Mouse (Mus musculus) kidney, postnatal 0 days (tissue): ENCODE measurements at regions not wholly inside any gene's neighbourhood (a gene's known extent, or its start where the extent isn't known, plus 50 kb on each side); places are given as distances from the start of the nearest gene placed in this dataset.

Experiments
- ATAC-seq: fragments of 200-750 bp; cut with Nextera tagmentation; replicated peaks from 2 replicates; pipeline ENCODE4 v1.8.0; 2017; ENCODE audit warnings: low read depth, moderate number of reproducible peaks, moderate TSS enrichment, moderate library complexity; ENCODE audit not compliant: low FRiP score
- DNase-seq: peaks from one replicate; pipeline ENCODE4 v3.0.0-alpha.2; 2016; ENCODE audit warnings: low spot score
- H3K27ac ChIP-seq: fragments of 300-500 bp; sonication (generic); 2 replicates; pipeline ENCODE4 v1.5.1; 2014; ENCODE audit warnings: mild to moderate bottlenecking
- H3K27me3 ChIP-seq: fragments of 300-500 bp; sonication (generic); 2 replicates; pipeline ENCODE4 v1.6.1; 2014; ENCODE audit warnings: low read length, mixed read lengths; ENCODE audit not compliant: insufficient read depth
- H3K36me3 ChIP-seq: fragments of 300-500 bp; sonication (generic); 2 replicates; pipeline ENCODE4 v1.6.1; 2014; ENCODE audit warnings: low read length, mixed read lengths; ENCODE audit not compliant: insufficient read depth
- H3K4me1 ChIP-seq: fragments of 300-500 bp; sonication (generic); replicated peaks from 2 replicates; pipeline ENCODE4 v1.6.1; 2014; ENCODE audit warnings: antibody characterized with exemption, low read length, mixed read lengths; ENCODE audit not compliant: insufficient read depth
- H3K4me2 ChIP-seq: fragments of 300-500 bp; sonication (generic); 2 replicates; pipeline ENCODE4 v1.6.1; 2014; ENCODE audit warnings: mild to moderate bottlenecking, low read length, moderate library complexity, mixed read lengths
- H3K4me3 ChIP-seq: fragments of 300-500 bp; sonication (generic); replicated peaks from 2 replicates; pipeline ENCODE4 v1.5.1; 2014; ENCODE audit warnings: low read depth, low read length
- H3K9ac ChIP-seq: fragments of 300-500 bp; sonication (generic); 2 replicates; pipeline ENCODE4 v1.6.1; 2014; ENCODE audit warnings: low read depth, low read length
- H3K9me3 ChIP-seq: fragments of 300-500 bp; sonication (generic); replicated peaks from 2 replicates; pipeline ENCODE4 v1.6.1; 2016; ENCODE audit warnings: low read length, inconsistent platforms, mixed read lengths
- CTCF ChIP-seq: IDR thresholded peaks from 2 replicates; pipeline ENCODE4 v1.5.1; 2016; ENCODE audit warnings: antibody characterized with exemption, low read depth, mild to moderate bottlenecking, moderate library complexity
- WGBS: fragments of 180-500 bp; shearing (Covaris S2); extraction: QIAGEN DNeasy Blood & Tissue Kit; methylation state at CpG from one replicate; pipeline ENCODE4 v1.1.7; 2014; 5-methylcytosine and 5-hydroxymethylcytosine counted together

- Histone ChIP-seq H3K27ac (no peak overlapping the region), H3K4me2 (no peak overlapping the region), H3K9ac (no peak overlapping the region), H3K4me3 (no peak overlapping the region), H3K9me3 (no peaks in the 10 kb centered on the region), H3K36me3 (no peaks in the 10 kb centered on the region), H3K27me3 (no peaks in the 10 kb centered on the region), H3K4me1 (no peaks in the 10 kb centered on the region)
- WGBS: 46% methylated on average over 6 of the region's 6 CpGs
- TF ChIP-seq CTCF: no peak
- ATAC-seq (no peak), DNase-seq (no peak)
Observed at GRCm38 (mm10) chr9:73223111-73223510, 109.9 kb downstream of the Rsl24d1 start.

GRCm38 (mm10) chr9:73240188-73240587 is 127.0 kb downstream of the Rsl24d1 start:
- WGBS: 49% methylated on average over 5 of the region's 5 CpGs
- no peak for ATAC-seq
- no peak overlapping the region for H3K9ac ChIP-seq
- no peak overlapping the region for H3K4me2 ChIP-seq
- no peak overlapping the region for H3K27ac ChIP-seq
- no peaks in the 10 kb centered on the region for H3K36me3 ChIP-seq
- no peak for TF ChIP-seq CTCF
- no peaks in the 10 kb centered on the region for H3K9me3 ChIP-seq
- H3K27me3 ChIP-seq: no peaks in the 10 kb centered on the region
- peak; percentile 18 for DNase-seq
- no peaks in the 10 kb centered on the region for H3K4me1 ChIP-seq
- H3K4me3 ChIP-seq: no peak overlapping the region

GRCm38 (mm10) chr9:73242521-73243308 is 129.5 kb downstream of the Rsl24d1 start:
- no peak overlapping the region for H3K4me2 ChIP-seq
- no peak overlapping the region for H3K9ac ChIP-seq
- no peaks in the 10 kb centered on the region for H3K9me3 ChIP-seq
- H3K4me3 ChIP-seq: no peak overlapping the region
- WGBS: 35% methylated on average over 4 of the region's 4 CpGs
- H3K27ac ChIP-seq: no peak overlapping the region
- H3K4me1 ChIP-seq: no peaks in the 10 kb centered on the region
- TF ChIP-seq CTCF: no peak
- DNase-seq: peak; percentile 24
- ATAC-seq: peak; percentile 43; the same call in 1 of the 2 replicates
- H3K27me3 ChIP-seq: no peaks in the 10 kb centered on the region
- no peaks in the 10 kb centered on the region for H3K36me3 ChIP-seq

GRCm38 (mm10) chr9:73244177-73244576 is 131.0 kb downstream of the Rsl24d1 start:
- Histone ChIP-seq H3K4me2 (no peak overlapping the region), H3K9ac (no peak overlapping the region), H3K27me3 (no peaks in the 10 kb centered on the region), H3K4me1 (no peaks in the 10 kb centered on the region), H3K9me3 (no peaks in the 10 kb centered on the region), H3K4me3 (no peak overlapping the region), H3K27ac (no peak overlapping the region), H3K36me3 (no peaks in the 10 kb centered on the region)
- no peak for ATAC-seq
- WGBS: 61% methylated on average over 3 of the region's 3 CpGs
- TF ChIP-seq CTCF: no peak
- DNase-seq: no peak

- 55% methylated on average over 7 of the region's 7 CpGs for WGBS
- Histone ChIP-seq H3K4me2 (no peak overlapping the region), H3K27ac (no peak overlapping the region), H3K9me3 (no peaks in the 10 kb centered on the region), H3K27me3 (no peaks in the 10 kb centered on the region), H3K36me3 (no peaks in the 10 kb centered on the region), H3K4me1 (no peaks in the 10 kb centered on the region), H3K4me3 (no peak overlapping the region), H3K9ac (no peak overlapping the region)
- ATAC-seq (no peak), DNase-seq (peak; percentile 30)
- no peak for TF ChIP-seq CTCF
Observed at GRCm38 (mm10) chr9:73245524-73245923, 132.3 kb downstream of the Rsl24d1 start.

- Histone ChIP-seq H3K4me2 (no peak overlapping the region), H3K36me3 (no peaks in the 10 kb centered on the region), H3K27me3 (no peaks in the 10 kb centered on the region), H3K4me3 (no peak overlapping the region), H3K4me1 (no peaks in the 10 kb centered on the region), H3K27ac (no peak overlapping the region), H3K9ac (no peak overlapping the region), H3K9me3 (no peaks in the 10 kb centered on the region)
- TF ChIP-seq CTCF: no peak
- ATAC-seq (no peak), DNase-seq (no peak)
- 67% methylated on average over 9 of the region's 9 CpGs for WGBS
Observed at GRCm38 (mm10) chr9:73258171-73258570, 144.9 kb downstream of the Rsl24d1 start.
